Mouse (Mus musculus): ENCODE measurements around the gene Adora2a. TPM values are rescaled to one million over a fixed set of nuclear protein-coding genes. Genes with fewer than 3 reads are reported as not detected.
"Not testable (repeated sequence)": the region's sequence is repeated elsewhere in the genome, so short reads cannot be mapped to it uniquely, and the experiment has no call there.

Adora2a gene
- polyA plus RNA-seq, 1 experiment from 2014 or later: 2.5 TPM

DNA sequence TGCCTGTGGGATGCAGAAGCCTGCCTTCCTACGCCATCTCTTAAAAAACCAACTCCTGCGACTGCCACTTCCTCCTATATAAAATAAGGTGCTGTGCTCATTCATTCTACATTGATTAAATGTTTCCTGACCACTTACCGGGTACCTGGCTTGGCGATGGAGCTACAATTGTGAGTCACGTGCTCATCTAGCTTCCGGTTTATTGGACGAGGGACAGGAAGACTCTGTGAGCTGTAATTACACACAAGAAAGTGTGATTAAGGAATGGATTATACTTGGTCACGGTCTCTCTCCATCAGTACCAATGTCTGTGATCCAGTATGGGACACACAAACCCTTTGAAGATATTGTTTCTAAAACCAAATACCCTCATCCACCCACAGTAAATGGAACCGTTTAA lies 48.1 kb downstream of the Adora2a start:
- Histone ChIP-seq H3K36me3 (replicated peaks) (no peaks in the 10 kb centered on the region), H3K4me1 (peaks cover 30% of the 10 kb centered on the region), H3K27ac (no peak overlapping the region), H3K4me3 (no peak overlapping the region), H3K27me3 (ENCODE audit: poor library complexity, severe bottlenecking) (no peaks in the 10 kb centered on the region), H3K9me3 (no peaks in the 10 kb centered on the region)
- no peak for DNase-seq (ENCODE audit: extremely low spot score, low spot score)
- WGBS: 88% methylated on average over 9 of the region's 9 CpGs

DNA sequence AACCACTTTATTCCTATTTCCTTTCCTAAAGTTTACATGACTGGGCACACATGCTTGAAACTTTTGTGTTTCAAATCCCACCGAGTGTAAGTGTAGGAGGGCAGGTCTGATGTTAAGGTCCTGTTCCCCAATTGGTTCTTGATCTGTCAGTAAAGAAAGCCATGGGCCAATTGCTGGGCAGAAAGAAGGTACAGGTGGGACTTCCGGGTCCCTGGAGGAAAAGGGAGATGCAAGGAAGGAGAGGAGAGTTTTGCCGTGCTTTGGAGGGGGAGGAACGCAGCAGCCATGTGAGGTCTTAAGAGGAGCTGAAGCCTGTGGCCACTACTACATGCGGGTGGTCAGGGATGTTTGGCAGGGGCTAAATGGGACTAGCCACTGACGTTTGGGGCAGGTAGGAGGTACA lies 48.6 kb downstream of the Adora2a start:
- 63% methylated on average over 6 of the region's 6 CpGs for WGBS
- no peaks in the 10 kb centered on the region for H3K36me3 ChIP-seq (replicated peaks)
- no peaks in the 10 kb centered on the region for H3K9me3 ChIP-seq
- H3K27me3 ChIP-seq (ENCODE audit: poor library complexity, severe bottlenecking): no peaks in the 10 kb centered on the region
- H3K4me1 ChIP-seq: peaks cover 30% of the 10 kb centered on the region
- H3K27ac ChIP-seq: 0 out of 2 replicates have a peak overlapping the region, but pooled peaks have one; percentile 30
- peak overlapping the region; percentile 34 for H3K4me3 ChIP-seq
- no peak for DNase-seq (ENCODE audit: extremely low spot score, low spot score)

DNA sequence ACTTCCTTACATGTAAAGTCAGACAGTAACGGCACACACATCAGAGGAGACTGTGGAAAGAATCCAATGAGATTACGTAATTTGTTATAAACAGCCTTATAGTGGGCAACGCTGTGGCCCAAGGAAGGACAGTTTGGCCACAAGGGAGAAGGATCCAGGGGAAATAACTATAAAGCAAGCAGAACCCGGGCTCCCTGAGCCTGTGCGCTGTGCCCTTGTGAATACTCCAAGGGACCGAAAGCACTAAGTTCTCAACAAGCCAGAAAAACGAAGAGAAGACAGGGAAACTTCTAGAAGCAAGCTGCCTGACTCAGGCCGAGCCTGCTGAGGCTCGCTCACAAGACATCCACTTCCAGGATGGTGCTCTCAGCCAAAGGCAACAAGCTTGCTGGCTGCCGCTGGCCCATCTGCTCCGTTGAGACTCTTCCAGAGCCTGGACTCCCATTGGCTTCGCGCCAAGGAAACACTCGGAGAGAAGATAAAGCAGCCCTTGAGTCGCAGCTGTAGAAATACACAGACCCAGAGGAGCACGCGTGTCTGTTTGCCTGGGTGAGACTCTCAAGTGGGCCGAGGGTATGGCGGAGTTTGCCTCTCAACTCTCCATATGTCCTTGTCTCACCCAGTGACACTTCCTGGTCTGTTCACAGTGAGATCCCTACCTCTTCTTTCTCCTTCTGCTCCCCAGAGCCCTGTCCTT lies 57.1 kb downstream of the Adora2a start:
- H3K27me3 ChIP-seq (ENCODE audit: poor library complexity, severe bottlenecking); H3K4me3 ChIP-seq; H3K27ac ChIP-seq; DNase-seq (ENCODE audit: extremely low spot score, low spot score); H3K4me1 ChIP-seq; H3K9me3 ChIP-seq; H3K36me3 ChIP-seq (replicated peaks): not testable (repeated sequence)
- 89% methylated on average over 15 of the region's 19 CpGs for WGBS

DNA sequence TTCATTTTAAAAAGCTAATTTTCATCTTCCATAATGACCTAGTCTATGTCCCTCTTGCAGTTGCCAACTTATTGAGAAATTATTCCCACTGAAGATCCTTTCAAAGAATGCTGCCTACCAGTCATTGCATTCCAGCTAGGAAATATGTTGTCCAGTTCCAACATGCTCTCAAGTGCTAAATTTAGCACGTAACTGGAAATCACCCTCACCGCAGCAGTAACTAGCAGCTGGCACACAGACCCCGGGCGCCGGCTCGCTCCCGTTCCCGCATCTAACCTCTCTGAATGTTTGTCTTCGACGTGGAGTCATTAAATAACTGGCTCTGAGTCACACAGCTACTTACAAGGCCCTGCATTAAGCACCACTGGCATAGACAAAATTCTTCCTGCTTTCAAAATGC lies 62.0 kb downstream of the Adora2a start:
- Histone ChIP-seq H3K9me3 (no peaks in the 10 kb centered on the region), H3K27me3 (ENCODE audit: poor library complexity, severe bottlenecking) (no peaks in the 10 kb centered on the region), H3K4me1 (no peaks in the 10 kb centered on the region), H3K36me3 (replicated peaks) (no peaks in the 10 kb centered on the region), H3K4me3 (no peak overlapping the region), H3K27ac (no peak overlapping the region)
- WGBS: 94% methylated on average over 10 of the region's 10 CpGs
- DNase-seq (ENCODE audit: extremely low spot score, low spot score): no peak

Other genes starting within 250 kb of the Adora2a start
- 34.2 and 36.5 TPM in 2 replicates for gene Specc1l, start 104.8 kb upstream of the Adora2a start, polyA plus RNA-seq (2016; fragmentation: Nextera tagmentation; extraction: Ambion mirVana)
- gene Upb1, start 84.2 kb downstream of the Adora2a start, polyA plus RNA-seq (2016; fragmentation: Nextera tagmentation; extraction: Ambion mirVana): 0.06 and 0.15 TPM in 2 replicates
- 289 and 305 TPM in 2 replicates for gene Snrpd3, start 200.7 kb downstream of the Adora2a start, polyA plus RNA-seq (2016; fragmentation: Nextera tagmentation; extraction: Ambion mirVana)
- 28.6 and 34.3 TPM in 2 replicates for gene Gucd1, start 201.1 kb downstream of the Adora2a start, polyA plus RNA-seq (2016; fragmentation: Nextera tagmentation; extraction: Ambion mirVana)
- 1.1 TPM in 2 replicates for gene Lrrc75b, start 243.5 kb downstream of the Adora2a start, polyA plus RNA-seq (2016; fragmentation: Nextera tagmentation; extraction: Ambion mirVana)
- gene Ggt1, start 244.7 kb downstream of the Adora2a start, polyA plus RNA-seq (2016; fragmentation: Nextera tagmentation; extraction: Ambion mirVana): 1.6 and 2.3 TPM in 2 replicates